23 mouse cellular contexts compared by ENCODE assay signal in genomic region chr1:25420701-25421100, GRCm38 (mm10).
"Had no signal": no experiment of that assay in that cellular context is flagged by ENCODE, and none has a peak within 500 bp of the region (broad histone marks: within the 10 kb centered on the region; RNA-seq: fewer than 3 reads in every experiment).

No protein-coding gene starts in this region.

- H3K27me3 ChIP-seq: limb, embryonic 13.5 days; liver, embryonic 12.5 days; liver, embryonic 15.5 days; midbrain, embryonic 15.5 days; neural tube, embryonic 13.5 days had no signal

- ATAC-seq: liver, embryonic 12.5 days; midbrain, embryonic 15.5 days had no signal

- H3K4me1 ChIP-seq: limb, embryonic 10.5 days; limb, embryonic 13.5 days; liver, embryonic 12.5 days; liver, embryonic 15.5 days; midbrain, embryonic 15.5 days; neural tube, embryonic 13.5 days had no signal

- DNase-seq: kidney, adult 11 months; kidney, adult 9 months; kidney, postnatal 25 days; layer of hippocampus, adult 9-11 months; liver; lung, adult 18-20 months; lung, postnatal 14 days; right cerebral cortex, adult 18-20 months; right cerebral cortex, postnatal 14 days; right cerebral cortex, postnatal 4 days; thymus, adult 2 months; thymus, postnatal 14 days; thymus, postnatal 4 days had no signal

- H3K4me3 ChIP-seq: layer of hippocampus, adult 2 months; limb, embryonic 10.5 days; limb, embryonic 13.5 days; liver, embryonic 12.5 days; liver, embryonic 15.5 days; midbrain, embryonic 15.5 days; myocyte; neural tube, embryonic 13.5 days had no signal

- H3K4me2 ChIP-seq: limb, embryonic 13.5 days; liver, embryonic 12.5 days; liver, embryonic 15.5 days; midbrain, embryonic 15.5 days; neural tube, embryonic 13.5 days had no signal

- H3K9me3 ChIP-seq: limb, embryonic 10.5 days; limb, embryonic 13.5 days; liver, embryonic 12.5 days; liver, embryonic 15.5 days; midbrain, embryonic 15.5 days; neural tube, embryonic 13.5 days had no signal

- H3K36me3 ChIP-seq: limb, embryonic 10.5 days; limb, embryonic 13.5 days; liver, embryonic 12.5 days; liver, embryonic 15.5 days; midbrain, embryonic 15.5 days had no signal

- H3K27ac ChIP-seq: layer of hippocampus, adult 2 months; limb, embryonic 10.5 days; limb, embryonic 13.5 days; liver, embryonic 12.5 days; liver, embryonic 15.5 days; macrophage; midbrain, embryonic 15.5 days; neural tube, embryonic 13.5 days; stomach, postnatal 0 days had no signal

- H3K9ac ChIP-seq: limb, embryonic 13.5 days; liver, embryonic 12.5 days; liver, embryonic 15.5 days; midbrain, embryonic 15.5 days; neural tube, embryonic 13.5 days had no signal
